Mouse (Mus musculus) liver, embryonic 12.5 days (tissue): ENCODE measurements around the gene Cpa1. TPM values are rescaled to one million over a fixed set of nuclear protein-coding genes. Genes with fewer than 3 reads are reported as not detected.
A peak's percentile ranks its signal among the peaks of the same experiment; 100 is the strongest.

Source experiments
- ATAC-seq: fragments of 200-750 bp; cut with Nextera tagmentation; 2 replicates; pipeline ENCODE4 v1.8.0; 2017; ENCODE audit warnings: moderate number of reproducible peaks, mild to moderate bottlenecking, moderate library complexity
- H3K27ac ChIP-seq: fragments of 300-500 bp; sonication (generic); 2 replicates; pipeline ENCODE4 v1.5.1; 2016; ENCODE audit warnings: mild to moderate bottlenecking
- H3K27me3 ChIP-seq: fragments of 300-500 bp; sonication (generic); replicated peaks from 2 replicates; pipeline ENCODE4 v1.6.1; 2016; ENCODE audit warnings: mild to moderate bottlenecking, moderate library complexity
- H3K36me3 ChIP-seq: fragments of 300-500 bp; sonication (generic); 2 replicates; pipeline ENCODE4 v1.6.1; 2016; ENCODE audit warnings: mild to moderate bottlenecking, moderate library complexity
- H3K4me1 ChIP-seq: fragments of 300-500 bp; sonication (generic); 2 replicates; pipeline ENCODE4 v1.6.1; 2016
- H3K4me2 ChIP-seq: fragments of 300-500 bp; sonication (generic); 2 replicates; pipeline ENCODE4 v1.6.1; 2016; ENCODE audit warnings: mild to moderate bottlenecking, moderate library complexity
- H3K4me3 ChIP-seq: fragments of 300-500 bp; sonication (generic); 2 replicates; pipeline ENCODE4 v1.5.1; 2016; ENCODE audit warnings: mild to moderate bottlenecking, moderate library complexity
- H3K9ac ChIP-seq: fragments of 300-500 bp; sonication (generic); 2 replicates; pipeline ENCODE4 v1.6.1; 2016; ENCODE audit warnings: mild to moderate bottlenecking, moderate library complexity
- H3K9me3 ChIP-seq: fragments of 300-500 bp; sonication (generic); replicated peaks from 2 replicates; pipeline ENCODE4 v1.6.1; 2016; ENCODE audit warnings: mild to moderate bottlenecking, moderate library complexity
- WGBS: fragments of 180-500 bp; shearing (Covaris S2); methylation state at CpG from one replicate; pipeline ENCODE4 v1.1.7; 2016; ENCODE audit not compliant: insufficient replicate concordance; 5-methylcytosine and 5-hydroxymethylcytosine counted together
- polyA plus RNA-seq: library from polyadenylated mRNA; unstranded; fragments of >200 nt; fragmentation: Nextera tagmentation; extraction: Ambion mirVana; gene quantifications from 2 replicates; pipeline ENCODE4 v1.2.1, GENCODE M21; 2016

Gene Cpa1
- polyA plus RNA-seq, 1 experiment from 2014 or later, result 0.54 TPM

DNA sequence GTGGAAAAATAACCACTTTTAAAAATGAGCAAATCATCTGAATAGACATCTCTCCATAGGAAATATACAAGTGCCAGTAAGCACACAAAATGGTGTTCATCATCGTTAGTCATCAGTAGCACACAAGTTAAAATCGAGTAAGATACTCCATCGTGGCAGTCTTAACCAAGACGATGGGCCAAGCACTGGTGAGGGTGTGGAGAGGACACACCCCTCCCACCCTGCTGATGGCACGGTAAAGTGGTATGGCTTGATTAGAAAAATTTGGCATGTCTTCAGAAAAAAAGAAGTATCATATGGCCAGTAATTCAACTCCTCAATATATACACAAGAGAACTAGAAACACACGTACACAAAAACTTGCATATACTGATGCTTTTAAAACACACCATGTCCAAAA is 37.5 kb downstream of the Cpa1 start:
- Histone ChIP-seq H3K27me3 (no peaks in the 10 kb centered on the region), H3K27ac (no peak overlapping the region), H3K9ac (no peak overlapping the region; the same call in 1 of the 2 replicates), H3K36me3 (no peaks in the 10 kb centered on the region), H3K9me3 (no peaks in the 10 kb centered on the region), H3K4me3 (no peak overlapping the region), H3K4me1 (peaks cover 44% of the 10 kb centered on the region), H3K4me2 (no peak overlapping the region)
- ATAC-seq, result no peak
- WGBS, result 52% methylated on average over 6 of the region's 6 CpGs

DNA sequence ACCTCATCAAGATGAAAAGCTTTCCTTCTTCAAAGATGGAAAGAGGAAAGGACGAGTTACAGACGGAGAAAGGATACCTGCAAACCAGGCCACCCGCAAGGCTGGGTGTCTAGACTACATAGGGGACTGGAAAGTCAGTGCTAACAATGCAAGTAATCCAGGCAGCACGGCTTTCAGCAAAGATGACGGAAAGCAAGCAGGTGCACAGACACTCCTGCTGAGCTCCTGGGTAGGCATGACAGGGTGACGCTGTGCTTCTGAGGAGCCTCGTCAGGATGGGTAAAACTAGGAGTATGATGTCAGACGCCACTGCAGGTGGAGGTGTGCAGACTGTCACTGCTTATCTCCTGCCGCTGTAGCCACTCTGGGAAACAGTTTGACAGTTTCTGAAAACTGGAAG is 38.6 kb downstream of the Cpa1 start:
- Histone ChIP-seq H3K9me3 (no peaks in the 10 kb centered on the region), H3K27me3 (no peaks in the 10 kb centered on the region), H3K9ac (no peak overlapping the region), H3K4me3 (no peak overlapping the region), H3K4me1 (peaks cover 48% of the 10 kb centered on the region), H3K36me3 (no peaks in the 10 kb centered on the region), H3K4me2 (no peak overlapping the region), H3K27ac (no peak overlapping the region)
- 75% methylated on average over 9 of the region's 9 CpGs for WGBS
- no peak for ATAC-seq

DNA sequence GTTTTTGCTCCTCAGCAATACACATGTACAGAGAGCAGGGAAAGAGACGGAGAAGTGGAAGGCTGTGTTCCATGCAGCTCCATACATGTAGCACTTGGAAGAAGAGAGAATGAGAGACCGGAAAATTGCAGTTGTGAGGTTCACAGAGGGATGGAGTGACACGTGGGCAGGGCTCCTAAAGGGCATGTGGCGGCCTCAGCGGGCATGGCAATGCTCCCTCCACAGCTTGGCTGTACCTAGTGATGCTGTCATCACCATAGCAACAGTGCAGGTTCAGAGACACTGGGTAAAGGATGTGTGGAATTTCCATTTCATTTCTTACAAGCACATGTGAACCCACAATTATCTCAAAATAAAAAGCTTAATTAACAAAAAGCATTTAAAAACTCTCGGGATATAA is 39.5 kb downstream of the Cpa1 start:
- no peaks in the 10 kb centered on the region for H3K36me3 ChIP-seq
- ATAC-seq, result no peak
- H3K9me3 ChIP-seq, result no peaks in the 10 kb centered on the region
- H3K27me3 ChIP-seq, result no peaks in the 10 kb centered on the region
- H3K9ac ChIP-seq, result no peak overlapping the region
- H3K4me1 ChIP-seq, result peaks cover 48% of the 10 kb centered on the region
- no peak overlapping the region for H3K27ac ChIP-seq
- H3K4me2 ChIP-seq, result no peak overlapping the region
- 80% methylated on average over 6 of the region's 6 CpGs for WGBS
- no peak overlapping the region for H3K4me3 ChIP-seq

DNA sequence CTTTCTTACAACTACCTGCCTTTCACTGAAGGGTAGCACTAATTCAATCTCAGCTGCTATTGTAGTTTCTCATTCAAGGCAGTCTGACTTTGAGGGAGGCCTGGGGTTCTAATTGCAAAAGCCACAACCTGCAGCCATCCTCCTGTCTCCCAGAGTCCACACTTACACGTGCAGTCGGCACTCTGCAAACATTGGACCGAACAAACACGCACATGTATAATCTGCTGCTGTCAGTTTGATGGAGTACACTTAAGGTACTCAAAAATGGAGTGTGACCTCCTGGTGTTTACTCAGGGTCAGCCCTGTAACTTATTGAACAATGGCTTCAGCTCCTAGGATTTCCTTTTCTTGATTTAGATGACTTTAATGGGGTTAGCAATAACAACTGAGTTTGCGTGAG is 40.5 kb downstream of the Cpa1 start:
- H3K4me2 ChIP-seq, result no peak overlapping the region
- H3K36me3 ChIP-seq, result no peaks in the 10 kb centered on the region
- H3K4me1 ChIP-seq, result peaks cover 37% of the 10 kb centered on the region
- WGBS, result 66% methylated on average over 5 of the region's 5 CpGs
- no peak overlapping the region for H3K27ac ChIP-seq
- no peak overlapping the region for H3K4me3 ChIP-seq
- H3K27me3 ChIP-seq, result no peaks in the 10 kb centered on the region
- no peaks in the 10 kb centered on the region for H3K9me3 ChIP-seq
- H3K9ac ChIP-seq, result no peak overlapping the region
- ATAC-seq, result no peak

DNA sequence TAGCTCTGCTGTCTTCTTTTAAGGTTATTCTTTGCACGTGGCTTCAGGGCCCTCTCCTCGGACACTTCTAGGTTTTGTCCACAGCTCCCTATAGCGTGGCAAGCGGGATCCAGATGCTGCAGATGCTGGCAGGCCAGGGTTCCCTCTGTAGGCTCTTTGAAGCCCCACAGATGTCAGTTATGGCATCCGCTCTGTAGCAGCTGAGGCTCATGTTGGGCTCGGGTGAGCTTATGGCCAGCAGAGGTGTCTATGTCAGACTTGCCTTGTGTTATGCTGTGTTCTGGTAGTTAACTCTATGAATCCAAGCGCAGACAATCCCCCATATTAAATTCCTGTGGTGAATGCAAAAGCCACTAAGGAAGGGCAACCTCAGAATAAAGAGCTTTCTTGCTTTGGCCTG is 41.4 kb downstream of the Cpa1 start:
- H3K4me2 ChIP-seq, result no peak overlapping the region
- H3K27ac ChIP-seq, result no peak overlapping the region
- no peaks in the 10 kb centered on the region for H3K36me3 ChIP-seq
- H3K4me3 ChIP-seq, result no peak overlapping the region
- no peaks in the 10 kb centered on the region for H3K9me3 ChIP-seq
- peaks cover 28% of the 10 kb centered on the region for H3K4me1 ChIP-seq
- 81% methylated on average over 7 of the region's 7 CpGs for WGBS
- no peak overlapping the region for H3K9ac ChIP-seq
- no peak for ATAC-seq
- no peaks in the 10 kb centered on the region for H3K27me3 ChIP-seq

DNA sequence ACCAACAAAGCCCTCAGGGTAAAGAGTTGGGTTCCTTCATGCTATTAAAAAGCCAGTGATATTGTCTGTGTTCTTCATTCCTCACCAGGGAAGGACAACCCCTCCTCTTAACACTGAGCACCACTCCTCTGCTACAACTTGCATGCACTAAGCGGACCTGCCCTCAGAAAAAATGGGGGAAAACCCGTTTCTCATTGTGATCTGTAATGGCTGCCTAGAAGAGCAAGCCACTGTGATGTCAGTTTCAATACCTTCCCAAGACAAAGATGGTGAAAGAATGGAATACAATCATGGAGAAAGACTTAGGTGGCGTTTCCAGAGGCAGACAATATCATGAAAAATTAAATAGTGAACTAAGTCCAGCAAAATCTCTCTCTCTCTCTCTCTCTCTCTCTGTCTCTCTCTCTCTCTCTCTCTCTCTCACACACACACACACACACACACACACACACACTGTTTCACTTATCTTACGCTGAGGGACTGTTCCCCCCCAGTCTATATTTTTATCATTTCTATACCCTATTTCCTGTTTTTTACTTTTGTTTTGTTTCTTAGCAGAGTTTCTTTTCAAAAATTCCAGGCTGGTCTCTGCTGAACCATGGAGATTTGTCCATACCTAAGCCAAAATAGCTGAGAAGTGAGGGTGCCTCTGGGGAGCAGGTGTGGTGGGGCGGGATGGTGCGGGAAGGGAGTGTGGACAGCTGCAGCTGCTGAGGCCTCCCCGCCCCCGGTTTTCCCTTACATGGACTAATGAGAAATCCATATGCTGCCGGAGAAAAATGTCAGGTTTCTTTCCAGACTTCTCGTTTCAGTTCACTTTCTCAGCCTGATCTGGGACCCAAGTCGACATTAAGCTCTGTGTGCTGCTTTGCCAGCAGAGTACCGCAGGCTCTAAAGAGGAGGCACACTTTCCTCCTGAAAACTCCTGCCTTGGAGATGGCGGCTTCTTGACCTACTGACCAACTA is 43.2 kb downstream of the Cpa1 start:
- Histone ChIP-seq H3K4me2 (0 out of 2 replicates have a peak overlapping the region, but pooled peaks have one; percentile 23), H3K9ac (no peak overlapping the region), H3K4me1 (peaks cover 15% of the 10 kb centered on the region), H3K4me3 (no peak overlapping the region), H3K27me3 (no peaks in the 10 kb centered on the region), H3K27ac (peak overlapping the region; percentile 7; the same call in 1 of the 2 replicates), H3K36me3 (no peaks in the 10 kb centered on the region), H3K9me3 (no peaks in the 10 kb centered on the region)
- ATAC-seq, result no peak
- whole genome bisulfite sequencing, result 55% methylated on average over 13 of the region's 13 CpGs

DNA sequence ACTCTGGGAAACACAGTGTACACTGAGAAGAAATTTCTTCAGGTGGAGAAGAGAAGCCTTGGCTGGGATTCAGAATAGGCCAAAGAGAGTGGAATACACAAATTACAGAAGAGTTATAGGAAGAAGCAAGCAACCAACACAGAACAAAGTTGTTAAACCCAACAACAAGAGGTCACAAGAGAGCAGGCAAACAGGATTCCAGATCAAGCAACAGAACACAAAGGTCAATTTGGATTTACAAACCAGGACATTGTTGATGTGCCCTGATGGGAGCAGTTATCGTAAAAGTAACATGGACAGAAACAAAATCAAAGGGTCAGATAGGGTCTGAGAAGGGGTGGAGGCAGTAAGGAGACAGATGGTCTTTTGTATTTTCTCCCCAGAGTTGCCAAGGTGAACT is 45.6 kb downstream of the Cpa1 start:
- H3K4me3 ChIP-seq, result no peak overlapping the region
- ATAC-seq, result no peak
- no peaks in the 10 kb centered on the region for H3K9me3 ChIP-seq
- no peak overlapping the region for H3K27ac ChIP-seq
- no peak overlapping the region for H3K4me2 ChIP-seq
- WGBS, result 79% methylated on average over 1 of the region's 1 CpGs
- H3K36me3 ChIP-seq, result no peaks in the 10 kb centered on the region
- H3K27me3 ChIP-seq, result no peaks in the 10 kb centered on the region
- H3K4me1 ChIP-seq, result peaks cover 15% of the 10 kb centered on the region
- no peak overlapping the region for H3K9ac ChIP-seq

DNA sequence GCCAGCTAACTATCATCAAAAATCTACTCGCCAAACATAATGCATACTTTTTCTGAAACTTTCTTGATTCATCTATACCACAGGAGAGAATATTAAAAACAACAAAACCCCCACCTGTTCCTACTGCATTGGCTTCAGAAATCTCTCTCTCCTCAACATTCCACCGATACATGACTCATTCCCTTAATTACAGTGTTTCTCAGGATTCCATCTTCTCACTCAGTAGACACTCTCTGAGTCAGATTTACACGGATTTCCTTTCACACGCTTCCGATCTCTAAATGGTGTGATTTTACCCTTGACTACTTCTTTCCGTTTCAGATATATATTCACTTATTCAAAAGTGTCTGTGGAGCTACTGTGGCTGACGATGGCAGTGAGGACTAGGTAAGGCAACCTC is 48.2 kb downstream of the Cpa1 start:
- peaks cover 12% of the 10 kb centered on the region for H3K4me1 ChIP-seq
- H3K9me3 ChIP-seq, result no peaks in the 10 kb centered on the region
- 72% methylated on average over 7 of the region's 7 CpGs for WGBS
- H3K27ac ChIP-seq, result no peak overlapping the region
- ATAC-seq, result no peak
- no peak overlapping the region for H3K9ac ChIP-seq
- no peak overlapping the region for H3K4me3 ChIP-seq
- no peaks in the 10 kb centered on the region for H3K27me3 ChIP-seq
- no peak overlapping the region for H3K4me2 ChIP-seq
- H3K36me3 ChIP-seq, result no peaks in the 10 kb centered on the region

DNA sequence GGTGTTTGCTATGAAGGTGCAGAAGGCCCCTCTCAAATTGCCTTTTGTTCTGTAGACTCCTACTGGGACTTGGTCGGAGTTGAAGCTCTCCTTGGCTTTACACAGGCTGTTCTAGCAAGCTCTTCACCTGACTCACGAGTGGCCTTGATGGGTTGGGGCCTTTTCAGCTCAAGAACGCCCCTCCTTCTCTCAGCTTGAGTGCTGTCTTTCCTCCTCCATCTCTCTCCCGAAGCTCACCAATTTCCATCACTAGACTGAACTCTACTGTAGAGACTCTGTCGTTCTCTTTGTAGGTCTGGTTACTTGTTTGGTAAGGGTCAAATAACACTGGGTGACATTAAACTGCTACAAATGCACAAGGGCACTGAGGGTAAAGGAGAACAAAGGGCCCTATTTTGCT is 53.8 kb downstream of the Cpa1 start:
- Histone ChIP-seq H3K9ac (peak overlapping the region; percentile 79), H3K27me3 (no peaks in the 10 kb centered on the region), H3K36me3 (no peaks in the 10 kb centered on the region), H3K9me3 (no peaks in the 10 kb centered on the region), H3K27ac (peak overlapping the region; percentile 81), H3K4me3 (peak overlapping the region; percentile 79), H3K4me2 (peak overlapping the region; percentile 90), H3K4me1 (peaks cover 18% of the 10 kb centered on the region)
- 58% methylated on average over 5 of the region's 5 CpGs for WGBS
- ATAC-seq, result no peak

DNA sequence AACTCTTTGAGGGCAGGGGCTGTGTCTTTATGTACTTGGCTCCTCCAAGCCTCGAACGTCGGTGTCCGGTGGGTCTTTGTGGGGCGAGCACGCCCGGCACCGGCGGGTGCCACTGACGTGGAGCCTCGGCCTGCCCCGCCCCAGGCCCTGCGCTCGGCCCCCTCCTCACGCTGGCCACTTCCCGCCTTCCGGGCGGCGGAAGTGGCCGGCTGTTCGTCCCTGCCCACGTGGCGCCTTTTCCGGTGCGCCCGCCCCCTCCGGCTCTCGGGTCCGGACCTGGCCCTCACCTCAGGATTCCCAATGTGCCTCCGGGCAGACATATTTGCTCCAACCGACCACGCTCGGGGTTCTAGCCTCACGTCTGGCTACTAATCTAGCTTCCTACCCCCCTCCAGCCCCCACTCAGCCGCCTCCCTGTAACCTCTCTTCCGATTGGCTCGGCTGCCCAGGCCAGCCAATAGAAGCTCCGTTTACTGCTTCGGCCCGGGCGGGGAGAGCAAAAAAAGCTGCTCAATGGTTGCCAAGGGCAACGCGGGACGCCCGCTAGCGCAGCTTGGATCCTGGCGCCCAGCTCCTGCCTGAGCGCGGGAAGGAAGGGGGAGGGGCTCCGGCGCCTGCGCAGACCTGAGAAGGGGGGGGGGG is 54.5 kb downstream of the Cpa1 start, which contains the start of gene Cep41:
Cep41 (minus strand) TSS at position 400 of the 642 bp plus-strand sequence.
- H3K36me3 ChIP-seq, result no peaks in the 10 kb centered on the region
- no peaks in the 10 kb centered on the region for H3K27me3 ChIP-seq
- peak within 1 kb of the TSS; percentile 81 for H3K27ac ChIP-seq
- ATAC-seq, result peak; percentile 96
- peak within 1 kb of the TSS; percentile 79 for H3K9ac ChIP-seq
- no peaks in the 10 kb centered on the region for H3K9me3 ChIP-seq
- WGBS, result 1% methylated on average over 47 of the region's 52 CpGs
- H3K4me2 ChIP-seq, result peak within 1 kb of the TSS; percentile 90
- peak within 1 kb of the TSS; percentile 79 for H3K4me3 ChIP-seq
- H3K4me1 ChIP-seq, result peaks cover 18% of the 10 kb centered on the region

DNA sequence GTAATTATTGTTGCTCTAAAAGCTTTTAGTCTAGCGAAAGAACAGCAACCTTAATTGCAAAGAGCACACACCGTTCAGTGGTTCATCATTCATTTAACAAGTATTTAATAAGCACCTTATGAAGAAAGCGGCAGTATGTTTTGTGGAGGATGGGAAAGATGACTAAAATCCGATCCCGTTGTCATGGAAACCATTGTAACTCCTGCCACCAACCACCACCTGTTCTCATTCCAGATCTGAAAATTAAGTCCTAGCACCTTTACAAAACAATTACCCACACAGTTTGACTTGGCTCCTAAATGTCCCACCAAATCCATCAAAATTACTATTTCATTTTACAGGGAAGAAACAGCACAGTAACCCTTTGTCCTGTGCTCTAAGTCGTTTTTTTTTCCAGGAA is 55.2 kb downstream of the Cpa1 start:
- H3K4me1 ChIP-seq, result peaks cover 18% of the 10 kb centered on the region
- WGBS, result 45% methylated on average over 6 of the region's 6 CpGs
- no peaks in the 10 kb centered on the region for H3K27me3 ChIP-seq
- no peaks in the 10 kb centered on the region for H3K9me3 ChIP-seq
- no peaks in the 10 kb centered on the region for H3K36me3 ChIP-seq
- no peak overlapping the region for H3K27ac ChIP-seq
- ATAC-seq, result no peak
- H3K9ac ChIP-seq, result peak overlapping the region; percentile 79
- peak overlapping the region; percentile 90 for H3K4me2 ChIP-seq
- peak overlapping the region; percentile 79 for H3K4me3 ChIP-seq
